Mouse (Mus musculus) heart, embryonic 16.5 days (tissue): Measurements from ENCODE around the gene Spef2. TPM values are rescaled to one million over a fixed set of nuclear protein-coding genes. Genes with fewer than 3 reads are reported as not detected.

Experiments
- ATAC-seq: fragments of 200-750 bp; cut with Nextera tagmentation; replicated peaks from 2 replicates; pipeline ENCODE4 v1.8.0; 2017; ENCODE audit warnings: moderate number of reproducible peaks; ENCODE audit not compliant: insufficient read depth, low FRiP score; ENCODE audit errors: extremely low read depth
- H3K27ac ChIP-seq: fragments of 300-500 bp; sonication (generic); 2 replicates; pipeline ENCODE4 v1.5.1; 2014; ENCODE audit warnings: mild to moderate bottlenecking, low read length, control low read depth, moderate library complexity
- H3K27me3 ChIP-seq: fragments of 300-500 bp; sonication (generic); 2 replicates; pipeline ENCODE4 v1.6.1; 2014; ENCODE audit warnings: low read length, mixed read lengths; ENCODE audit not compliant: control insufficient read depth, insufficient read depth
- H3K36me3 ChIP-seq: fragments of 300-500 bp; sonication (generic); 2 replicates; pipeline ENCODE4 v1.6.1; 2014; ENCODE audit not compliant: control insufficient read depth, insufficient read depth
- H3K4me1 ChIP-seq: fragments of 300-500 bp; sonication (generic); 2 replicates; pipeline ENCODE4 v1.6.1; 2014; ENCODE audit warnings: low read length, mixed read lengths; ENCODE audit not compliant: control insufficient read depth, insufficient read depth
- H3K4me2 ChIP-seq: fragments of 300-500 bp; sonication (generic); 2 replicates; pipeline ENCODE4 v1.6.1; 2014; ENCODE audit warnings: low read depth, mild to moderate bottlenecking, control low read depth, low read length
- H3K4me3 ChIP-seq: fragments of 300-500 bp; sonication (generic); 2 replicates; pipeline ENCODE4 v1.5.1; 2014; ENCODE audit warnings: mild to moderate bottlenecking, control low read depth, low read length
- H3K9ac ChIP-seq: fragments of 300-500 bp; sonication (generic); 2 replicates; pipeline ENCODE4 v1.6.1; 2014; ENCODE audit warnings: low read length, control low read depth
- H3K9me3 ChIP-seq: fragments of 300-500 bp; sonication (generic); replicated peaks from 2 replicates; pipeline ENCODE4 v1.6.1; 2016; ENCODE audit warnings: low read length; ENCODE audit not compliant: control insufficient read depth
- WGBS: fragments of 180-500 bp; shearing (Covaris S2); extraction: QIAGEN DNeasy Blood & Tissue Kit; methylation state at CpG from one replicate; pipeline ENCODE4 v1.1.7; 2014; 5-methylcytosine and 5-hydroxymethylcytosine counted together
- polyA plus RNA-seq: library from polyadenylated mRNA; unstranded; fragments of >200 nt; fragmentation: Nextera tagmentation; extraction: Ambion mirVana; gene quantifications from 2 replicates; pipeline ENCODE4 v1.2.1, GENCODE M21; 2015

Spef2 gene
- polyA plus RNA-seq, 1 experiment from 2014 or later, result 0.63 TPM

DNA sequence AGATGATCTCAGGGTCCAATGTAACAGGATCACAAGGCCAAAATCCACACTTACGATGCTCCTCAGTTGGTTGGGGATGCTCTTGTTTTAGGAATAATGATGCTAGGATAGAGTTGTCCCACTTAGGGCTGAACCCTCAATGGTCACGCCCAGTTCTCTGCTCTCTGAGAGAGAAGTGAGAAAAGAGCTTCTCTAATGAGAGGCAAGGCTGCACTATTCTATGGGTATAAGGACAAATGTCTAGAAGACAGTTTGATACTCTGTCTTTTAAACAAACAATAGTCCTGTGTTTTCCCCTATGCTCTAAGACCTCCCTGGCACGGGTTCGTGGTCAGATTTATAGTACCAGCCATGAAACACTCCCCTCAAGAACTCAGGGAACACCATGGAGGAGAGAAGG lies 218.6 kb downstream of the Spef2 start, which contains the start of gene Il7r:
Gene Il7r (minus strand): TSS at position 101 of the 400 bp plus-strand sequence.
- Histone ChIP-seq H3K27me3 (no peaks in the 10 kb centered on the region), H3K4me3 (no peak within 1 kb of the TSS), H3K27ac (no peak within 1 kb of the TSS), H3K9ac (no peak within 1 kb of the TSS), H3K9me3 (no peaks in the 10 kb centered on the region), H3K4me2 (no peak within 1 kb of the TSS), H3K4me1 (no peaks in the 10 kb centered on the region; the same call in 1 of the 2 replicates), H3K36me3 (no peaks in the 10 kb centered on the region)
- ATAC-seq, result no peak
- 80% methylated on average over 4 of the region's 4 CpGs for WGBS

DNA sequence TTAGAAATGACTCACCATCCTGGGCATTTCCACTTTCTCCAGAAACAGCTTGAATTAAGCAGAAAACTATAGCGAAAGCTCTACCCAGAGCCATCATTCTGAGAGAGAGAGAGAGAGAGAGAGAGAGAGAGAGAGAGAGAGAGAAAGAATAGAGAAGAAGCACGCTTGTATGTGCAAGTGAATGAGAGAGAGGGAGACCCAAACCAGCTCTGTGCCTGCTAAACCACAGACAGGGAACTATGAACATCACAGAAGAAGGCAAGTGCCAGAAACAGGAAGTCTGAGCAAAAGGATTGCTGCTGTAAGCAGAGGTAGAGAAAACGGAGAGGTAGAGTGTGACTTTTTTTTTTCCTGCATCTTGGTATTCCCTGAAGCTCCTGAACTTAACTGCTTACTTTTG lies 219.0 kb downstream of the Spef2 start:
- Histone ChIP-seq H3K4me1 (peaks cover 4% of the 10 kb centered on the region; the same call in 1 of the 2 replicates), H3K36me3 (no peaks in the 10 kb centered on the region), H3K27me3 (no peaks in the 10 kb centered on the region), H3K27ac (no peak overlapping the region), H3K4me3 (no peak overlapping the region), H3K9ac (no peak overlapping the region), H3K4me2 (no peak overlapping the region), H3K9me3 (no peaks in the 10 kb centered on the region)
- 62% methylated on average over 3 of the region's 3 CpGs for WGBS
- ATAC-seq, result no peak

Other genes starting within 250 kb of the Spef2 start
- 2.0 and 3.1 TPM in 2 replicates for gene Il7r, start 218.7 kb downstream of the Spef2 start, polyA plus RNA-seq